Mouse (Mus musculus) lung, adult 2 months (tissue): ENCODE measurements at regions not wholly inside any gene's neighbourhood (a gene's known extent, or its start where the extent isn't known, plus 50 kb on each side); places are given as distances from the start of the nearest gene placed in this dataset.

Experiments
- CTCF ChIP-seq: fragments of 200-500 bp; IDR thresholded peaks from 2 replicates; pipeline ENCODE4 v1.5.1; 2011; ENCODE audit warnings: mild to moderate bottlenecking, low read length, control low read depth; ENCODE audit not compliant: insufficient read depth
- POLR2A ChIP-seq: fragments of 200-500 bp; IDR thresholded peaks from 2 replicates; pipeline ENCODE4 v1.6.1; 2011; ENCODE audit warnings: low read depth, mild to moderate bottlenecking, control low read depth, low read length, borderline replicate concordance; ENCODE audit errors: extremely low read depth

DNA sequence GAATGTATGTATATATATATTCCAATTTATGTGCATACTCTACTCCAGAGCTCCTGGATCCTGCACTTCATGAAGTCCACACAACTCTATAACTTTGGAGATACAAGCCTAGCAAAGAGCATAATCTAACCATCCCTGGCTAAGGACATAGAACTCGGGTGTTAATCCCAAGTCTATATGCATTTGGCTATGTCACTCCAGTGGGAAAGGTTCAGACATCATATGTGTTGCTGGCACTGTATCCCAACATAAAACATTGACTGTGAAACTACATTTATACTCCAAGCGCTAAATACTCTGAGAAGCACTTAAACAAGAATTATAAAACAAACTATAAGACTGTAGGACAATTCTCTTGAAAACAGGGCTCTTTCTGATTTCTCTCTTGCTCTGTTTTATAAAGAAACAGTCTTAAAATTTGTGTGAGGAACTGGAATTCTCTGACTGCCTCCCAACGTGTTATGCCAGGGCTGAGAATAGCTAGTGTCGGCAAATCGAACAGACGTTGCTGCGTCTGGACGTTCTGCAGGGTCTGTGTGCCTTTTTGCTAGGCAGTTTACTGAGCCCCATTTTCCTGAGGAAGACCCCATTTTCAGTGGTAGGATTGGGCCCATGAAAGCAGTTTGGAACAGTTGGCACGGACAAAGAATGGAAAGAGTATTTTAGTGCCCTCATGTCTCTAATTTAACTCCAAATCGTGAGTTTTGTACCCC is 132.1 kb upstream of the Hhip start:
- TF ChIP-seq CTCF (no peak), POLR2A (no peak)
